Mouse (Mus musculus) cortical plate, adult 2 months (tissue): ENCODE results near the gene Gtf2h3.

Experiments
- CTCF ChIP-seq: fragments of 200-500 bp; IDR thresholded peaks from 2 replicates; pipeline ENCODE4 v1.5.1; 2011; ENCODE audit warnings: mild to moderate bottlenecking, control low read depth, low read length; ENCODE audit not compliant: insufficient read depth; ENCODE audit errors: extremely low read depth
- POLR2A ChIP-seq: fragments of 200-500 bp; IDR thresholded peaks from 2 replicates; pipeline ENCODE4 v1.6.1; 2011; ENCODE audit warnings: mild to moderate bottlenecking, low read length, control low read depth; ENCODE audit not compliant: insufficient read depth; ENCODE audit errors: extremely low read depth

- no peak for TF ChIP-seq POLR2A
- no peak for TF ChIP-seq CTCF
Observed at GRCm38 (mm10) chr5:124582515-124582914, 3.6 kb downstream of the Gtf2h3 start.
